Mouse (Mus musculus) layer of hippocampus, postnatal 14 days (tissue): ENCODE measurements around the gene Acad11. TPM values are rescaled to one million over a fixed set of nuclear protein-coding genes. Genes with fewer than 3 reads are reported as not detected.

Experiments
- DNase-seq, 2 experiments: peaks; one replicate each; pipeline ENCODE4 v3.0.0; 2021 to 2022; ENCODE audit warnings: low spot score in 2 of 2, mixed read lengths in 1 of 2
- long read RNA-seq, 2 experiments: library from polyadenylated mRNA; stranded (forward); transcript quantifications; one replicate each; pipeline ENCODE4 v2.0.0; 2021
- total RNA-seq, 2 experiments: library from RNA; stranded (reverse); gene quantifications; 2 replicates each; pipeline ENCODE4 v1.2.3; 2021

The Acad11 gene
- 10 to 100 TPM; 24.0 to 25.5 TPM for total RNA-seq
- long read RNA-seq, experiment 1, transcript Acad11-201 (20 exons, 3,444 nt), result major isoform, 21 of 24 reads
- long read RNA-seq, experiment 1, partial matches to known transcripts, result 1 of 24 reads
- long read RNA-seq, experiment 1, other reads (novel, unspliced or antisense), result 1 of 24 reads
- long read RNA-seq, experiment 2, transcript Acad11-201 (20 exons, 3,444 nt), result major isoform, 11 of 11 reads
- long read RNA-seq, experiment 2, partial matches to known transcripts, result 0 of 11 reads
- long read RNA-seq, experiment 2, other reads (novel, unspliced or antisense), result 0 of 11 reads

- peak; percentile 91 to 96 for DNase-seq
Measured at GRCm38 (mm10) chr9:104063244-104063961, at the start of gene Acad11. Acad11 (plus strand) TSS chr9:104063377.

- DNase-seq, result peak in 1 of 2 experiments; percentile 52
Measured at GRCm38 (mm10) chr9:104014526-104014925, 48.7 kb upstream of the Acad11 start.

- no peak for DNase-seq
Measured at GRCm38 (mm10) chr9:104021026-104021425, 42.2 kb upstream of the Acad11 start.

GRCm38 (mm10) chr9:104027186-104027585 is 36.0 kb upstream of the Acad11 start:
- DNase-seq, result no peak

- DNase-seq, result no peak
Measured at GRCm38 (mm10) chr9:104029861-104030260, 33.3 kb upstream of the Acad11 start.

- DNase-seq, result no peak
Measured at GRCm38 (mm10) chr9:104034231-104034630, 28.9 kb upstream of the Acad11 start.

GRCm38 (mm10) chr9:104034718-104035117 is 28.5 kb upstream of the Acad11 start:
- DNase-seq, result no peak

- DNase-seq, result peak; percentile 63 to 71
Measured at GRCm38 (mm10) chr9:104035261-104036015, 27.7 kb upstream of the Acad11 start.

GRCm38 (mm10) chr9:104038266-104038665 is 24.9 kb upstream of the Acad11 start:
- no peak for DNase-seq

GRCm38 (mm10) chr9:104039031-104039695 is 24.0 kb upstream of the Acad11 start:
- DNase-seq, result no peak

- no peak for DNase-seq
Measured at GRCm38 (mm10) chr9:104039742-104040141, 23.4 kb upstream of the Acad11 start.

GRCm38 (mm10) chr9:104040362-104040761 is 22.8 kb upstream of the Acad11 start, which contains the start of gene Gm28305:
Gm28305 (plus strand) TSS chr9:104040662.
- DNase-seq, result no peak

GRCm38 (mm10) chr9:104043676-104044075 is 19.5 kb upstream of the Acad11 start:
- DNase-seq, result no peak

- DNase-seq, result no peak
Measured at GRCm38 (mm10) chr9:104051028-104051427, 12.1 kb upstream of the Acad11 start.

GRCm38 (mm10) chr9:104062430-104063243 is 540 bp upstream of the Acad11 start, which contains the start of gene Uba5:
Uba5 (minus strand) TSS chr9:104063134.
- no peak for DNase-seq

- DNase-seq, result no peak
Measured at GRCm38 (mm10) chr9:104064571-104064970, 1.4 kb downstream of the Acad11 start.

GRCm38 (mm10) chr9:104070241-104070640 is 7.1 kb downstream of the Acad11 start:
- DNase-seq, result no peak

GRCm38 (mm10) chr9:104070863-104071604 is 7.9 kb downstream of the Acad11 start:
- DNase-seq, result no peak

GRCm38 (mm10) chr9:104075808-104076207 is 12.6 kb downstream of the Acad11 start:
- DNase-seq, result peak in 1 of 2 experiments; percentile 18
